Mouse (Mus musculus): ENCODE data around the gene Eef1e1. TPM values are rescaled to one million over a fixed set of nuclear protein-coding genes. Genes with fewer than 3 reads are reported as not detected.
"Not testable (repeated sequence)": the region's sequence is repeated elsewhere in the genome, so short reads cannot be mapped to it uniquely, and the experiment has no call there.

The Eef1e1 gene
- total RNA-seq, 2 experiments from 2014 or later, result 8.4 to 10.5 TPM

DNA sequence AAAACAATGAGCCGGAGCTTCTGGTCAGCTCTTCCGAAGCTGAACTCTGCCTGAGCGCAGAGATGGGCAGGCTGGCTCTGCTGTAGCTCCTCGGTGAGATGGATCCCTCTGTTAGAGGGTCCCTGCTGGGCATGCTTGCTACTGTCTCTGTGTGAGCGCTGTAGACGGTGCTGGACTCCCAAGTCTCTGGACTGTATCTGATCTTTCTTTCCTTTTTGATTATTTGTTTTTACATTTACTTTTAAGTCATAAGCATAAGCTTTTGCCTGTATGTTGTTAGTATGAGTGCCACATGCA, 32.7 kb downstream of the Eef1e1 start:
- no peak for DNase-seq
- intact Hi-C loops (cut with DNase I), result no loop called here

DNA sequence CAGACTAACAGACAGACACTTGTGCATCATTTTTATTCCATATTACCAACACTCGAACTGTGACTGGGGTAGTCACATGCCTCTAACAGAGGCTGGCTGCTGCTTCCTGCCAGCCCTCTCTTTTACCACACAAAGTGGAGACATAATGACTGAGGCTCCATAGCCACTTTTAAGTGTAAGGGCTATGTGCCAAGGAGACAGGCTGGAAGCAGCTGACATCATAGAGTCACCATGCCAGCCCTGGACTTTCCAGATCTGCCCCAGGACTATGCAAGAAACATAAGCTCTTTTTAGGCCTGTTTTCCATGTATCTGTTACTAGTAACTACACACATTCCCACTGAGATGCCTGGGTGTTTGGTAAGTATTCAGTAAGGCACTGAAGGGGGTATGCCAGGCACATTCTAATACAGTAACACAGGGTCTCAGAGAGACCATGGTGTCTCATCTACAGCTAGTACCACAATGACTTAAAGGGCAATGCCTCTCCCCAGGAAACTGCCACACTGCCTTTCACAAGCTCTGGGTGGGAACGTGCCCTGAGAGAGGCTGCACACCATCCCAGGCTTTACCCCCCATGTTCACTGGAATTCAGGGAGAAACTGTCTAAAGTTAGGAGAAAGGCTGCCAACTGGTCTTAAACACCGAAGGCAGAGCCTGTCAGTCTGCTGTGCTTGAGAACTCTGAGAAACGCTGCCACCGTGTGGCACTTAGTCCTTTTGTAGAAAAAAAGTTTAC, 33.2 kb downstream of the Eef1e1 start:
- DNase-seq, result peak; percentile 30 to 34
- intact Hi-C loops (cut with DNase I), result no loop called here

DNA sequence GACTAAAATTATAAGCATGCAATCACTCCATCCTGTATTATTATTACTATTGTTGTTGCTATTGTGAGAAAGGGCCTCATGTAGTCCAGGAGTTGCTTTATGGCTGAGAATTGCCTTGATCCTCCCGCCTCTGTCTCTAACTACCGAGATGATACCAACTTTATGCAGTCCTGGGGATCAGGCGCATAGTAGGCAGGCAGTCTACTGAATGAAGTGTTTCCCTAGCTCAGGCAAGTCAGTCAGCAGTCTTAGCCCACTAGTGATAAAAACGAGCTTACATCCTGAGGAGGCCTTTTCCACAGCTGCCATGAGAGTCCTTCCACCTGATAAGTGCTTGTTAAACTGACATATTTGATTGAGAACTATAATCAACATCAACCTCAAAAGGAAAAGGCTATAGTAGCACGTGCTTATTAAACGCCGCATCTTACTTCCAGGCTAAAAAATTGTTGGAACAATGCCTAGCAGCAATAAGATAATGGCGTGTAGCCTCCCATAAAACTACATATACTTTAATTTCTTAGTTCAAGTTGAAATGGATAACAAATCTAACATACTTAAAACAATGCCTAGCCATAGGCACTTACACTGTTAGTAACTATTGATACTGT, 34.5 kb downstream of the Eef1e1 start:
- no peak for DNase-seq
- intact Hi-C loops (cut with DNase I), result no loop called here

DNA sequence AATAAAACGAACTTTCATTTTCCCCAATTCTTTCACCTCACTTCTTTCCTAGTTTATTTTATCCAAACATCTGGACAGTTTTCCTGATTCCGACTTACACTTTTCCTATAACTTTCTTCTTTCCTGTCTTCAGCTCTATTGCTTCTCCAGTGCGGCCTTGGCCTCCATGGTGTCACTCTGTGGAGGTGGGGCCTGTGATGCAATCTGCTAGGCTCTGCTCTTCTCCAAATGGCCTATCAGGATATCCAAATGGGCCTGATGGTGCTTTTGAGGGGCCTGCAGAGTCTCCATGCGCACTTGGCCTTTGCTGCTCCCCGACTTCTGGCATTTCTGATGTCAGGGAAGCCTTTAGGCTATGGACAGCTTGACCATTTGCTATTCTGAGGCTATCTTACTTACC, 35.6 kb downstream of the Eef1e1 start:
- no peak for DNase-seq
- intact Hi-C loops (cut with DNase I), result no loop called here

DNA sequence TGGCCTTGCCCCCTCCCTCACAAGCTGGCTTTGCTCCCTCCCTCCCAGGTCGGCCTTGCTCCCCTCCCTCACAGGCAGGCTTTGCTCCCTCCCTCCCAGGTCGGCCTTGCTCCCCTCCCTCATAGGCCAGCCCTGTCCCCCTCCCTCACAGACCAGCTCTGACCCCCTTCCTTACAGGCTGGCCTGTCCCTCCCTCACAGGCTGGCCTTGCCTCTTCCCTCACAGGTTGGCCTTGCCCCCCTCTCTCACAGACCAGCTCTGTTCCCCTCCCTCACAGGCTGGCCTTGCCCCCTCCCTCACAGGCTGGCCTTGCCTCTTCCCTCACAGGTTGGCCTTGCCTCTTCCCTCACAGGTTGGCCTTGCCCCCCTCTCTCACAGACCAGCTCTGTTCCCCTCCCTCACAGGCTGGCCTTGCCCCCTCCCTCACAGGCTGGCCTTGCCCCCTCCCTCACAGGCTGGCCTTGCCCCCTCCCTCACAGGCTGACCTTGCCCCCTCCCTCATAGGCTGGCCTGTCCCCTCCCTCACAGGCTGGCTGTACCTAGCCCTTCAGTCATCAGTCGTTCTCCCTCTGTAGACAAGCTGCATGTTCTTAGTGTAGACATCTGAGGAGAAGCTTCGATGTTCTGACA, 40.7 kb downstream of the Eef1e1 start:
- intact Hi-C loops (cut with DNase I); DNase-seq: not testable (repeated sequence)

DNA sequence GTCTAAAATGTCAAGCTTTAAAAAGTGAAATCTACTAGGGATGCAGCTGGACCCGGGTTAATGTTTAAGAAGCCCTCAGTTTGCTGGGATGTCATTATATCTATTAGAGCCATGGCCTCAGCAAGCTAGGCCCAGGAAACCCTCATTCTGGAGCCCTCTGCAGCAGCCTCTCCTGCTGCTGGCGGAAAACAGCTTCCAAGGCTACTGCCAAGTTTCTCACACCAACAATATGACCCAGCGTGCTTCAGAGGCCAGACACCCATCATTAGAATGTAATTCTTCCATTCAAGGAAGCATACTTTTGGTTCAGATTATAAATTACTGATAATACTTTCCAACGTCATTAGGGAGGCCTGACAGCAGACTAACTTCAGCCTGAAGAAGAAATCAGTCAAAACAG, 42.0 kb downstream of the Eef1e1 start:
- intact Hi-C loops (cut with DNase I), result no loop called here
- DNase-seq, result peak in 1 of 2 experiments; percentile 18

DNA sequence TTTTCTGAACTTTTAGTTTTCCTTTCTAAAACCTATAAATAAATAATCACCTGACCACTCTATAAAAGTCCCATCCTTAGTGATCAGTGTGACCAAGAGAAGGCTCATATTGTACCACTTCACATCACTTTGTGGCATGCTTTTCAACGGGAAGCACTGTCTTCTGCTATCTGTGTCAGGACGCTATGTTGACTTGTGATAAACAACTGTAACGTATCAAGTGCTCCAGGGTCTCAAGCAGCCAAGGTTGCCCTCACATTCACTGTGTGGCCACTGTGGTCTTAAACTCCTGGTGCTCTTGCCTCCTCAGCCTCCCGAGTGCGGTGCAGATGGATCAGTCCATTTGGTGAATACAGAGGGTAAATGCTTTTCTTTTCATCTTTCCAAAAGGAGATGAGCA, 43.2 kb downstream of the Eef1e1 start:
- no peak for DNase-seq

DNA sequence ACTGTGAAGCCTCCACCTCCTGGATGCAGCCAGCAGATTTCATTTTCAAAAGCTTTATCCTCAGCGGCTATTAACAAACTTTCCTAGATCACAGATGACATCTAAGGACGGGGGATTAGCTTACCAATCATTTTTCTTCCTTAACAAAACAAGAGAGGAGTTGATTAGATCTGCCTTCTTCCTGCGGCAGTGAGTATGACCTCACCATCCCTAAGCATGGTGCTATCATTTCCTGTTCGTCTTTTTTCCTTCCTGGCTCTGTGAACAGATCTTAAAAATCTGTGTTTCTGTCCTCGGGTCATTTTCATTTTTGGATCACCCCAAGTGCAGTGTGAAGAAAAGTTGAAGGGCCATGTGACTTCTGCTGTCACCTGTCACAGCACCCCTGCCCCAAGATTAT, 44.6 kb downstream of the Eef1e1 start:
- intact Hi-C loops (cut with DNase I), result no loop called here
- no peak for DNase-seq

More for the DNA sequence above, 43.2 kb downstream of the Eef1e1 start:
- intact Hi-C loops (cut with DNase I), result no loop called here

DNA sequence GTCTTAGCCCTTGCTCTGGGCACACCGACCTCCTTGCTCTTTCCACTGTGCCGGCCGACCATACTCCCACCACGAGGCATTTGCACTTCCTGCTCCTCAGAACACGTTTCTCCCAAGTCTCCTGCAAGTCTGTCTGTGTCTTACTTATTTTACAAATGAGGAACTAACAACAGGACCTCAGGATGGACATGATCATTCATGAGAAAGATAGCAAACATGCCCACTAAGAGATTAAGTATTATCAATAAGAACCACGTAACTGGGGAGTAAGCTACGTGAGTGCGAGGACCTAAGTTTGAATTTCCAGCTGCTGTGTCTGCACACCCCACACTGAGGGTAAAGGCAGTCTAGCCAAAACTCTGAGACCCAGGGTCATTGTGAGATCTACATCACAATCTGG, 45.3 kb downstream of the Eef1e1 start:
- no peak for DNase-seq
- intact Hi-C loops (cut with DNase I), result no loop called here

DNA sequence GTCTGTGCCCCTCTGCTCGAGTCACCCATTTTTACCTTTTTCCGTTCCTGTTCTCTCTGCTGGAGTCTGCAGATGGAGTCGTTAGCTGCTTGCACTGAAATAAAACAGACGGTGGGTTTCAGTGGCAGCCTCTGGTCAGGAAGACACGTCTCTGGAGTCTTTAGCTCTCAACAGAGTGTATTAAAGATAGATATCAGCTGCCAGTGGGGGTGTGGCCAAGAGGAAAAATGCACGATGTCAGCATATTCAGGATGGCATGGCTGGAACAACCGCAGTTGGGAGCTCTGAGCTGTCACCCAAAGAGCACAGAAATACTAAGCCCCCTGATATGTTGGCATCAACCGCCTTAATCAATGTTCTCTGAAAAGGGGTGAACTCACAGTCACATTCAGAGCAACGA, 46.2 kb downstream of the Eef1e1 start:
- DNase-seq, result no peak
- intact Hi-C loops (cut with DNase I), result no loop called here

DNA sequence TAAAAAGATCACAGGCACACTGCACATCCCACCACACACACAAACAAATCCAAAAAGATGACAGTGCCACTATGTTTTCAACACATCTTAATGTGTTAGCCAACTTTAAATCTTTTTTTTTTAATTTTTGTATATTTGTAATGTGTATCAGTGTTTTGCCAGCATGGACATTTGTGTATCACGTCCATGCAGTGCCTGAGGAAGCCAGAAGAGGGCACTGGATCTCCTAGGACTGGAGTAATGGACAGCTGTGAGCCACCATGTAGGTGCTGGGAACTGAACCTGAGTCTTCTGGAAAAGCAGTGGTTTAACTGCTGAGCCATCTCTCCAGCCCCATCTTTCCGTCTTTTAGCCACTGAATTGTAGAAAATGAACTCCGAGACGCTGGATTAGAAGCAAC, 46.7 kb downstream of the Eef1e1 start:
- intact Hi-C loops (cut with DNase I), result no loop called here
- no peak for DNase-seq

DNA sequence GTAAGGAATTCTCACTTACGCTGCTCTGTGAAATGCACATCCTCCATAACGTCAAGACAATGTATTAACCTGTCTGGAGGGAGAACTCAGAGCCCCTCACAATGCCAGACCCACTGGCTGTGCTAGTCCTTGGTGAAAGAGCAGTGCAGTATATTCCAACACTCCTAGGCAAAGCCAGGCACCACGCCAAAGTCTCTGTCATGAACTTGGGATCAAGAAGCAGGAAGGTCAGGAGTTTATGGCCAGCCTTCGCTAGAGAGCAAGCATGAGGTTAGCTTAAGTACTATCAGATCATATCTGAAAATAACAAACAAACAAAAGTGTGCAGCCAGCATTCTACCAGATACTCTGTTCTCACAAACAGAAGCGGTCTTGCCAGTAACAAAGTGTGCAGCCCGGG, 48.5 kb downstream of the Eef1e1 start:
- intact Hi-C loops (cut with DNase I), result no loop called here
- peak; percentile 16 to 40 for DNase-seq

DNA sequence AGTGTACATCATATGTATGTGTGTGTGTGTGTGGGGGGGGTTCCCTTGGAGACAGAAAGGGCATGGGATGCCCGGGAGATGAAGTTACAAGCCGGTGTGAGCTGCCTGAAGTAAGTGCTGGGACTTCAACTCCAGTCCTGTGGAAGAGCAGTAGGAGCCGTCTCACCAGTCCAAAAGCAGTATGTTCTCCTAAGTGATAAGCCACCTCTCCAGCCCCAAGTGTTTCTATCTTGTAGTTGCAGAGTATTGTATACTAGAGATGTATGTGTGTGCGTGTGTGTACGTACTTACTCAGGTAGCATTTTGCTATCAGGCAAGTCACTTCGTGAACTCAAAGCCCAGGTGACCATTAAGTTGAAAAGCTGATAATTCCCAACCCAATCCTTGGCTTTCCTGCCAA, 51.7 kb downstream of the Eef1e1 start:
- intact Hi-C loops (cut with DNase I), result no loop called here
- DNase-seq, result no peak

DNA sequence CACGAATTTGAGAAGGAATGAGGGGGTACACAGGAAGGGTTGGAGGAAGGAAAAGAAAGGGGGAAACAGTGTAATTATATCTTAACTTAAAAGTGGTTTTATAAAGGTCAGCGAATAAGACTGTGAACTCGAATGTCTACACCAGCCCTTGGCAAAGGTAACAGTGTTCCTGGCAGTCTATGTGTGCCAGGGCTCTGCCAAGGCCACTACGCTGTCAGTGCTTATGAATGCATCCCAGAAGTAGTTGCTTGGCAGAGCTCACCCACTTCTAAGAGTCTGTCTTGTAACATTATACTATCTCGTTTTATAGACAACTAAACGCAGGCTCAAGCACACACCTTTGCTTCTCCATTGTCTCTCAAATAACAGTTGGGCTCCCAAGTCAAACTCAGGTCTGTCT, 53.5 kb downstream of the Eef1e1 start:
- peak in 1 of 2 experiments; percentile 24 for DNase-seq
- intact Hi-C loops (cut with DNase I), result no loop called here

DNA sequence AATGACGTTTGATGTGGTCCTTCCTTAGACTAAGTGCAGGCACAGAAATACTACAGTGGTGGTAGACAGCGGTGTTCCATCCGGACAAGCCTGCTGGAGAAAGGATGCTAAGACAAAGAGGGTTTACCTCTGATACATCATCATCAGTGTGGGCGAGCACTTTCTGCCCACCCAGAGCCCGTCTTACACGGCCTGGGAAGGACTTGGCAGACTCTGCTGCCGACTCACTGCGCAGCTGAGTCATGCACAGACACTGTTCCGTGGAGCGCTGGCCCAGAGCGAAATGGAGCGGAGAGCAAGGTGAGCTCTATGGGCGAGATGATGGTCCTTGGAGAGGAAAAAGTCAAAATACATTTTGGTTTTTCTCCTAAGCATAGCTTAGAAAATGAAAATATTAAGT, 55.9 kb downstream of the Eef1e1 start:
- intact Hi-C loops (cut with DNase I), result no loop called here
- DNase-seq, result no peak

DNA sequence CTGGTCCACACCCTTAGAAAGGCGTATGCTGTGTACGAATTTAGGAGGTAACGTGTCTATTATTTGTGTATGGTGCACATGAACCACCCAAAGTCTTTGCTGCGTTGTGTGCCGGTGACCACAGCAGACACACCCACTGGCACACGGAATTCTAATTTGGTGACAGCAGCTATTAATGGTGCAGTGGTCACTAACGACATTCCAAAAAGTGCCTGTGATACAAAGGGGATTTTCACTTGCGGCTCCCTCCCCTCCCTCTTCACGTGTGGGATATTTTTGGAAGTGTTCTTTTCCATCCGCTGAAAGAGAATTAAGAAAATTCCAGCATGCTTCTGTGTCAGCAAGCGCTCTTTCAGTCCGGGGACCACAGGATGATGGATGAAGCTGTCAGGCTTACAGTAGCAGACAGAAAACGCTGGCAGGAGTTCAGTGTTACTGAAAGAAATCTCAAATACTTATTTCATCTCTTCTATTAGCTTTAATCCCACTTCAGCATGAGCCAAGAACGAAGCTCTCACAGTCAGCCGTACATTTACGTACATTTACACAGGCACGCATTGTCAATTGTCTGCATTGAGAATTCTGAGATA, 56.5 kb downstream of the Eef1e1 start:
- no peak for DNase-seq
- intact Hi-C loops (cut with DNase I), result no loop called here

DNA sequence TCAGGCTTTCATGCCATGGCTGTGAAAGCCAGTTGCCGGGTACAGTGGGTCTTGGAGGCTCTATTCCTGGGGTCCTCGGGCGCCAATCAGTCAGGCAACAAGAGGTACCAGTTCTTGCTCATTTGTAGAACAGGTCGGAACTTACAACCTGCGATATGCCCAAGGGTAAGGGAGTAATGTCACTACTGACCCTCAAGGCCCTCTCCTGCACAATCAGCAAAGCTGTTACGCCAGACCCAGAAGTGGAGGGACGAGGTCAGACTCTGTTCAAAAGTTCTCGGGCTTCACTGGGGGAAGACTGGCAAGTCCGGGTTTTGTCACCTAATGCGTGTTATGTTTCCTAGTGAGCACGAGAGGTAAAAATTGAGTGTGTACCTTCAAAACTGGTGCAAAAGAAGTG, 58.0 kb downstream of the Eef1e1 start:
- intact Hi-C loops (cut with DNase I), result no loop called here
- DNase-seq, result no peak

DNA sequence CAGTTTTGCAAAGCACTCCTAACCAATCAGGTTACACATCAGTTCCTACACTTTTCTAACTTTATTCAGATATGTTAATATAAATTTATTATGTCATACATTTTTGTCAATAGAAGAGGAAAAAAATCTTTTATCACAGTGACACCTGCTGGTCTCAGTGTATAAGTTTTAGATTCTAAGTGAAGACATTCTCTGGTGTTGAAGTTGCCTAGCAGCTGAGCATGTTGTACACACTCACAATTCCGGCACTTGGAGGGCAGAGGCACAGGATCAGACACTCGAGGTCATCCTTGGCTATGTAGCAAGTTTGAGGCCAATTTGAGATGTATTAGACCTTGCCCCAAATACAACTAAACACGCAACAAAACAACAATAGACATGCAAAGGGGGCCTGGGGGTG, 61.8 kb downstream of the Eef1e1 start:
- no peak for DNase-seq
- intact Hi-C loops (cut with DNase I), result loop anchor here (5.0 kb wide), 3 partner anchors 160 to 530 kb away; no protein-coding TSS in a partner anchor

DNA sequence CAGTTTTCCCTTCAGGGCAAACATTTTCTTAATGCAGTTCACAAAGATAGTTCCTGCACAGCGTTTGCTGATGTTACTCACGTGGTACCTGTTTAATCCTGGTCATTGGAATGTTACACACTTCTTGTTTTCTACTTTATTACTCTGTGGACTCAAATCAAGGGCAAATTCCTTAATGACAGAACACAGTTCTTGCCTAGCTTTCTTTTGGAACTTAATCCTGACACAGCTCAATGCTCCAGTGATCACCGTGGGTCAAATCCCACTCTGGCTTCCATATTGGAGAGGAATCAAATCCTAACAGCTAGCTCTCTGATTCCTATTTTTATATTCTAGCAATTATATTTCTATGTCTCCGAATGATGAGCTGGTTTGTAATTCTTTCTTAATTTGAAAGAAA, 62.4 kb downstream of the Eef1e1 start:
- no peak for DNase-seq
- intact Hi-C loops (cut with DNase I), result loop anchor here (5.0 kb wide), 3 partner anchors 159 to 529 kb away; no protein-coding TSS in a partner anchor

Measured in heart, postnatal 14 days (tissue).